Mouse (Mus musculus) embryo, embryonic 9.5 days (tissue): ENCODE results near the gene Tuft1.
"Not testable (repeated sequence)": the region's sequence is repeated elsewhere in the genome, so short reads cannot be mapped to it uniquely, and the experiment has no call there.

Source experiments
- DNase-seq: peaks from one replicate; pipeline ENCODE4 v3.0.0-alpha.2; 2017; ENCODE audit errors: extremely low spot score

Tuft1 gene

GRCm38 (mm10) chr3:94659142-94659748 is 573 bp upstream of the Tuft1 start:
- DNase-seq, result peak; percentile 12

GRCm38 (mm10) chr3:94657852-94658739 is 576 bp downstream of the Tuft1 start:
- peak; percentile 25 for DNase-seq

GRCm38 (mm10) chr3:94653967-94654366 is 4.7 kb downstream of the Tuft1 start:
- not testable (repeated sequence) for DNase-seq

GRCm38 (mm10) chr3:94650409-94650808 is 8.3 kb downstream of the Tuft1 start:
- DNase-seq, result no peak

DNA sequence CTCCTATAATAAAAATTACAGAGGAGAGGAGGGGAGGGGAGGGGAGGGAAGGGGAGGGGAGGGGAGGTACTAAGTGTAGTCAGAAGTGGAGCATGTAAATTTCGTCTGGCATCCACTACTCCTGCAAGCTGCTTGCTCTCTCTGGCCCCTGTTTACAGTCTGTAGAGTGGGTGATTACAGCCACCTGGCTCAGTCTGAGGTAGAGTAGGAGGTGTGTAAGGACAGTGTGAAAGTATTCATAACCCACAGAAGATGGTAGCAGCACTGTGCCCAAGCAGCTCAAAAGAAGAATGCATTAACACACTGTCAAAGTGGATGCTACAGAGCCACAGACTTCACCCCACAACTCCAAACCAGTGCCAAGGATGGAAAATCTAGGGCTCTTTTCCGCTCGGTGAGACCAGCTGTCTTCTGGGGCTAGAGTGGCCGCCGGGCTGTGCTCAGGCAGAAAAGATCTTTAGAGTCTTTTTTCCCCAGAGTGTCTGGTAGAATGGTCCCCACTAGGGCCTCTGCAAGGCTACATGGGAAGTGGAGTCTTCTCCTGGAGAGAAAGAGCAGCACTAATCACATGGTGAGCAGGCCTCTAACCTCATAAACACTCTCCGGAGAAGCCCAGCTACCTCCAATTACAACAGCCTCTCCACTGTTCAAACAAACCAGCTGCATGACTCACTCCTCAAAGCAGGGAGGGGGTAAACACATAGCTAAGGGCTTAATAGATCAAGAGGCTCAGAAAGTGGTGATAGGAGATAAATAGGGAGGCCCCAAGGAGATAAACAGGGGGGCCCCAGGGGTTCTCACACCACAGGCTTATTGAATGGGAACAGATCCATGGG is 9.7 kb downstream of the Tuft1 start:
- peak; percentile 28 for DNase-seq

GRCm38 (mm10) chr3:94642495-94643162 is 16.0 kb downstream of the Tuft1 start, which contains the start of gene Gm10972:
Gm10972 (plus strand) TSS chr3:94643112.
- DNase-seq, result not testable (repeated sequence)

DNA sequence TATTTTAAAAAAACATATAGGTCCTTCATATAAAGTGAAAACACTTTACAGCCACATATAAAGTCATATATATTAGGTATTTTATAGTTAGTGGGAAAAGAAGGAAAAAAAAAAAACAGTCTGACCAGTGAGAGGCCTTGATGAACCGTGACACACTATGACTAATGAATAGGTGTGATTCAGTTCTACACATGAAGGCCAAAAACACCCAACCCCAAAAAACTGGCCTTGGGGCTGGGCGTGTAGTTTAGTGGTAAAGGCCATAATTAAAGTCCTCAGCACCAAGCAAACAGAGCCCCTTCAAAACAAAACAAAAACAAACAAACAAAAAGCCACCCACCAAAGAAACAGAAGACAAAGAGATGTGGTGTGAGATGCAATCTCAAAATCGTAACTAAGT is 28.8 kb downstream of the Tuft1 start:
- no peak for DNase-seq

DNA sequence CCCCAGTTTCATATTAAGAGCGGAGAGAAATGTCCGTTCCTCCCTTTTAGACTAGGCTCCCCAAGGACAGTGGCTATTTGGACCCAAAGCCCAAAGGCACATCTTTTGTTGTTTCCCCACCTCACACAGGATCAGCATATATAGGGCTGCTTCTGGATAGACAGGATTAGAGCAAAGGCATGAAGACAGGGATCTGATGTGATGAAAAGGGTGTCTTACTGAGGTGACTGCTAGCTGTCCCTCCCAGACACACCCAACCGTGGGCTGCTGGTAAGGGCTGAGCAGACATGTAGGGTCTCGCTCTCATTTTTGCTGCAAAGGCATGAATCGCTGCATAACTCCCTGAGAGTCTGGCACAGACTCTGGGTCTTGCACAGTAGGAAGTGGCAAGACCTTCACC is 30.0 kb downstream of the Tuft1 start:
- DNase-seq, result no peak

- DNase-seq, result no peak
These were observed 34.4 kb downstream of the Tuft1 start for GRCm38 (mm10) chr3:94624281-94624680.

- no peak for DNase-seq
These were observed 36.1 kb downstream of the Tuft1 start for GRCm38 (mm10) chr3:94622550-94622949.

GRCm38 (mm10) chr3:94621740-94622507 is 36.7 kb downstream of the Tuft1 start:
- DNase-seq, result no peak

- DNase-seq, result peak; percentile 26
These were observed 42.0 kb downstream of the Tuft1 start for GRCm38 (mm10) chr3:94616717-94617116.

- peak; percentile 12 for DNase-seq
These were observed 45.3 kb downstream of the Tuft1 start for GRCm38 (mm10) chr3:94613258-94613878.

DNA sequence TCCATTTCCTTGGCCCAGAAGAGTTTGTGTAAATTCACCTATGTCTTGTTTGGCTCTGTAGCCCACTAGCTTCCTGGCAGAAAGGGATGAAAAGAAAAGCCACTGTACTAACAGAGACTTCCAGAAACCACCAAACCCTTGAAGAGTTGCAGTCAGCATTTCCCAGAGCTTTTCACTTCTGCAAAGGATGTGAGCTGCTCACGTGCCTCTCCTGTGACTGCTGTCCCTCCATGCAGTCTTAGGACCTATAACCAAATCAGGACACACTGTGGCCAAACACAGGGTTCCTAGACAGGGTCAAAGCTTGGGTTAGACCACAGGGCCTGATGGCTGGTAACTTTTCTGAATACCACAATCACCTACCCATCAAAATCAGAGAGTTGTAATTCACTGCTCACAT is 46.4 kb downstream of the Tuft1 start:
- DNase-seq, result no peak

GRCm38 (mm10) chr3:94611834-94612233 is 46.8 kb downstream of the Tuft1 start:
- DNase-seq, result no peak

- no peak for DNase-seq
These were observed 47.3 kb downstream of the Tuft1 start for GRCm38 (mm10) chr3:94611343-94611742.

DNA sequence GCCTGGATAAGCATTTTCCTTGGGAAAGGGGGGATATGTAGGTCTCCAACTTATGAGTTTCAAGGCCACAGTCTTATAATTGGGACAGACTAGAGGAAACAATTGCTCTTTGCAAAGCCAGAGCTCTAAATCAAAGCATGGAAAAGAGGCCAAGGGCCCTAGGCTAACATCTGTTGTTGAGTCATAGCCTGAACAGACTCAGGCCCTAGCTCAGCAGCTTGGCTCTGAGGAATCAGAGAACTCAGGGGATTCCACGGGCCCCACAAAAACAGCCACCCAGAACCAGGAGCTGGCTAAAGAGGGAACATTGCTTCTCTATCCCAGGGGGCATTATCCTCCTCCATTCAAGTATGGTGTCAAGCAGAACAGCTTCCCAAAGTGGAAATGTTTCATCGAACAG is 48.1 kb downstream of the Tuft1 start:
- DNase-seq, result no peak

- no peak for DNase-seq
These were observed 49.1 kb downstream of the Tuft1 start for GRCm38 (mm10) chr3:94609621-94610020.

- DNase-seq, result peak; percentile 33
These were observed 56.7 kb downstream of the Tuft1 start for GRCm38 (mm10) chr3:94601959-94602358.

DNA sequence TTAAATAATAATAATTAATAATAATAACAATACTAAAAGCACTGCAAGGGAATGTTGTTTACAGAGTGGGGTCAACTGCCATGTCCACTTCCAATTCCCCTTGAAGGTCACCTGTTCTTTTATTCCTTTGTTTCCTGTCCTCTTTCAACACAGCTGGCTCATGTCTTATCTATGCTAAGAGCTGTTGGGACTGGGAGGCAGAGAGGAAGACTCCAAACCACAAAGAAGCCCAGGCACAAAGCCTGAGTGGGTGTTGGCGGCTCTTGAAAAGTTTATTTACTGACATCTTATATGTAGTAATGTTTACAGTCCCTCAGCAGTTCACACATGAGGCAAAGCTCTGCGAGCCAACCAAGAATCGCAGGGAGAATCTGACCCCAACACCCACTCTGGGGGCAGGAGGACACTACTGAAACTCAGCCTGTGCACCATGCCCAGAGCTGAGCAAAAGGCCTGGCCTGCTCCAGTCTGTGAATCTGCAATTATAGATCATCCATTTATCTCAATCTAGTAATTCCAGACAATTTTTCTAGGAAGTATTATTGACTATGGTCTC is 61.4 kb downstream of the Tuft1 start:
- DNase-seq, result no peak
